Mouse (Mus musculus) intestine, embryonic 14.5 days (tissue): ENCODE measurements at regions not wholly inside any gene's neighbourhood (a gene's known extent, or its start where the extent isn't known, plus 50 kb on each side); places are given as distances from the start of the nearest gene placed in this dataset.

Source experiments
- ATAC-seq: fragments of 200-750 bp; cut with Nextera tagmentation; replicated peaks from 2 replicates; pipeline ENCODE4 v1.8.0; 2017; ENCODE audit warnings: low read depth, moderate number of reproducible peaks, moderate TSS enrichment, moderate library complexity; ENCODE audit not compliant: low FRiP score, low TSS enrichment
- DNase-seq: peaks from one replicate; pipeline ENCODE4 v3.0.0-alpha.2; 2018; ENCODE audit warnings: low spot score
- H3K27ac ChIP-seq: fragments of 300-500 bp; sonication (generic); 2 replicates; pipeline ENCODE4 v1.5.1; 2014; ENCODE audit warnings: low read depth, mild to moderate bottlenecking, control low read depth
- H3K27me3 ChIP-seq: fragments of 300-500 bp; sonication (generic); replicated peaks from 2 replicates; pipeline ENCODE4 v1.6.1; 2014; ENCODE audit warnings: low read length, control low read depth; ENCODE audit not compliant: control insufficient read depth, insufficient read depth
- H3K36me3 ChIP-seq: fragments of 300-500 bp; sonication (generic); 2 replicates; pipeline ENCODE4 v1.6.1; 2014; ENCODE audit warnings: low read length, control low read depth; ENCODE audit not compliant: control insufficient read depth, insufficient read depth
- H3K4me1 ChIP-seq: fragments of 300-500 bp; sonication (generic); replicated peaks from 2 replicates; pipeline ENCODE4 v1.6.1; 2014; ENCODE audit warnings: low read length, control low read depth, mixed read lengths; ENCODE audit not compliant: control insufficient read depth, insufficient read depth
- H3K4me2 ChIP-seq: fragments of 300-500 bp; sonication (generic); 2 replicates; pipeline ENCODE4 v1.6.1; 2014; ENCODE audit warnings: low read length
- H3K4me3 ChIP-seq: fragments of 300-500 bp; sonication (generic); 2 replicates; pipeline ENCODE4 v1.5.1; 2014; ENCODE audit warnings: low read depth, low read length, control low read depth, mixed read lengths
- H3K9ac ChIP-seq: fragments of 300-500 bp; sonication (generic); 2 replicates; pipeline ENCODE4 v1.6.1; 2014; ENCODE audit warnings: mild to moderate bottlenecking, low read length
- H3K9me3 ChIP-seq: fragments of 300-500 bp; sonication (generic); 2 replicates; pipeline ENCODE4 v1.6.1; 2016; ENCODE audit warnings: low read length, control low read depth; ENCODE audit not compliant: control insufficient read depth
- WGBS: fragments of 180-500 bp; shearing (Covaris S2); extraction: QIAGEN DNeasy Blood & Tissue Kit; methylation state at CpG from one replicate; pipeline ENCODE4 v1.1.7; 2014; 5-methylcytosine and 5-hydroxymethylcytosine counted together

DNA sequence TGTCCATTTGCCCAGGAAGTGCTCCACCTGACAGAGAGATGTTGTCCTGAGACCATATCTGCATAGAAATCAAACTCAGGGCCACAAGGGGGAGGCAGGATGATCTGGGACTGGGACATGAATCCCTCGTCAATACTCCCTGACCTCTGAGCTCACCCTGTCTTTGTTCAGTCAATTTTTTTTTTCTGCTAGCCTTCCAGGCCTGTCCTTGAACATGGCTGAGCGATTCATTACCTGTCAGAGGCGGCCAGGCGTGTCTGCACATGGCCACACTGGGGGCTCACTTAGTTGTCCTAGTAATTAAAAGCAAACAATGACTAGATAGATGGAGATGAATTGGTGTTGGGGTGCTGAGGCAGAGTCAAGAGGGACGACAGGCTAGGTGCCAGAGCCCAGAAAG lies 162.6 kb downstream of the 9530068E07Rik start:
- DNase-seq (no peak), ATAC-seq (no peak)
- Histone ChIP-seq H3K27ac (no peak overlapping the region), H3K27me3 (no peaks in the 10 kb centered on the region), H3K36me3 (no peaks in the 10 kb centered on the region), H3K9ac (no peak overlapping the region), H3K4me2 (no peak overlapping the region), H3K4me1 (peaks cover 6% of the 10 kb centered on the region; the same call in 1 of the 2 replicates), H3K9me3 (no peaks in the 10 kb centered on the region), H3K4me3 (no peak overlapping the region)
- WGBS, result 55% methylated on average over 5 of the region's 5 CpGs

GRCm38 (mm10) chr11:52561281-52561680 lies 165.1 kb downstream of the 9530068E07Rik start:
- DNase-seq, result peak; percentile 60
- WGBS, result 35% methylated on average over 7 of the region's 7 CpGs
- Histone ChIP-seq H3K4me1 (peaks cover 20% of the 10 kb centered on the region), H3K27ac (no peak overlapping the region), H3K27me3 (no peaks in the 10 kb centered on the region), H3K9me3 (no peaks in the 10 kb centered on the region), H3K4me3 (no peak overlapping the region), H3K4me2 (no peak overlapping the region), H3K36me3 (no peaks in the 10 kb centered on the region), H3K9ac (no peak overlapping the region)
- no peak for ATAC-seq

- no peaks in the 10 kb centered on the region for H3K27me3 ChIP-seq
- H3K36me3 ChIP-seq, result no peaks in the 10 kb centered on the region
- H3K9ac ChIP-seq, result no peak overlapping the region
- H3K9me3 ChIP-seq, result no peaks in the 10 kb centered on the region
- DNase-seq (no peak), ATAC-seq (0 out of 2 replicates have a peak, but pooled peaks have one; percentile 32)
- peak overlapping the region; percentile 49; the same call in 1 of the 2 replicates for H3K27ac ChIP-seq
- H3K4me2 ChIP-seq, result no peak overlapping the region
- peaks cover 22% of the 10 kb centered on the region for H3K4me1 ChIP-seq
- WGBS, result 0% methylated on average over 1 of the region's 1 CpGs
- H3K4me3 ChIP-seq, result no peak overlapping the region
Observed at GRCm38 (mm10) chr11:52565457-52565856, 169.2 kb downstream of the 9530068E07Rik start.

DNA sequence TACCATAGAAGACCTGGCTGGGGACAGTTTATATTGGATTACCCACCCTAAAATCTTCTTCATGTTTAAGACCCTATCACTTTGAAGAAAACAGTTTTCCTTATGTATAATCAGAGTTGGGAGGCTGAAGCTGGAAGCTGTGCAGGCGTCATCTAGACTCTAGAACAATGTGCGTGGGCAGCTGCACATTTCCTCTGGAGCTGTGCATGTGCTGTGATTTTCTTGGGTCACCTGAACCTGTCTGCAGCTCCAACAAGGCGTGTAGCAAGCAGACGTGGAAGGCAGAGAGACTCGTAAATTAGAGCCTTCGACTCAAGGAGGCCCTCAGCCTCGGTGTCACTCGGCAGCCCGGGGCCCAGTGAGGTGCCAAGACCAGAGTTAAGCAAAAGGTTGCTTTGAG lies 169.8 kb downstream of the 9530068E07Rik start:
- Histone ChIP-seq H3K27me3 (no peaks in the 10 kb centered on the region), H3K27ac (no peak overlapping the region), H3K4me2 (no peak overlapping the region), H3K4me3 (no peak overlapping the region), H3K9ac (no peak overlapping the region), H3K9me3 (no peaks in the 10 kb centered on the region), H3K36me3 (no peaks in the 10 kb centered on the region), H3K4me1 (peaks cover 26% of the 10 kb centered on the region)
- ATAC-seq (no peak), DNase-seq (no peak)
- 60% methylated on average over 9 of the region's 9 CpGs for WGBS

GRCm38 (mm10) chr11:52567945-52568687 lies 171.9 kb downstream of the 9530068E07Rik start:
- no peaks in the 10 kb centered on the region for H3K36me3 ChIP-seq
- H3K27ac ChIP-seq, result no peak overlapping the region
- H3K4me2 ChIP-seq, result no peak overlapping the region
- peaks cover 22% of the 10 kb centered on the region for H3K4me1 ChIP-seq
- H3K9me3 ChIP-seq, result no peaks in the 10 kb centered on the region
- no peak overlapping the region for H3K4me3 ChIP-seq
- no peak for DNase-seq
- ATAC-seq, result no peak
- H3K27me3 ChIP-seq, result no peaks in the 10 kb centered on the region
- no peak overlapping the region for H3K9ac ChIP-seq
- WGBS, result 65% methylated on average over 13 of the region's 13 CpGs

DNA sequence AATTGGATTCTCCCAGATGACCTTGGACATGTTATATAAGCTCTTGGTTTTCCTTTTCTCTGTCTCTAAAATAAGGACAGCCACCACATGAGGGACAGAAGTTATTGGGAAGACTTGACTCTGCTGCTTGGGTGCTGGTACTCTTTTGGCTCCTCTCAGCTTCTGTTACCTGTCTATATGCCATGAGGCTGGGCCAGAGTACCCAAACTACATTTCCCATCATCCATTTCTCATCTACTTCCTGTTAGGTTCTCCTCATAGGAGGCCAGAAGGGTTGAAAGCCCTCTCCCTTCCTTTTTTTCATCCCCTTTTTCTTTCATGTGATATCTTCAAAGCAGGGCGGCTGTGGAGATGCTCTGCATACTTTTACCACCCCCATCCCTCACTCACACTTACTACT lies 172.6 kb downstream of the 9530068E07Rik start:
- DNase-seq, result no peak
- Histone ChIP-seq H3K27ac (no peak overlapping the region), H3K4me2 (no peak overlapping the region), H3K9me3 (no peaks in the 10 kb centered on the region), H3K9ac (no peak overlapping the region), H3K27me3 (no peaks in the 10 kb centered on the region), H3K4me1 (peaks cover 22% of the 10 kb centered on the region), H3K4me3 (no peak overlapping the region), H3K36me3 (no peaks in the 10 kb centered on the region)
- no peak for ATAC-seq
- WGBS, result 50% methylated on average over 1 of the region's 1 CpGs

- Histone ChIP-seq H3K4me1 (peaks cover 22% of the 10 kb centered on the region), H3K36me3 (no peaks in the 10 kb centered on the region), H3K27ac (no peak overlapping the region), H3K9me3 (no peaks in the 10 kb centered on the region), H3K9ac (no peak overlapping the region), H3K4me2 (no peak overlapping the region), H3K27me3 (no peaks in the 10 kb centered on the region), H3K4me3 (no peak overlapping the region)
- 85% methylated on average over 10 of the region's 10 CpGs for WGBS
- DNase-seq (no peak), ATAC-seq (no peak)
Observed at GRCm38 (mm10) chr11:52569759-52570158, 173.5 kb downstream of the 9530068E07Rik start.

GRCm38 (mm10) chr11:52578471-52578870 lies 182.2 kb downstream of the 9530068E07Rik start:
- ATAC-seq, result no peak
- H3K4me3 ChIP-seq, result no peak overlapping the region
- H3K4me2 ChIP-seq, result no peak overlapping the region

GRCm38 (mm10) chr11:52579764-52580377 lies 183.6 kb downstream of the 9530068E07Rik start:
- no peaks in the 10 kb centered on the region for H3K27me3 ChIP-seq
- 72% methylated on average over 13 of the region's 13 CpGs for WGBS
- 0 out of 2 replicates have a peak, but pooled peaks have one; percentile 60 for ATAC-seq

More at GRCm38 (mm10) chr11:52578471-52578870, 182.2 kb downstream of the 9530068E07Rik start:
- no peaks in the 10 kb centered on the region for H3K9me3 ChIP-seq
- H3K4me1 ChIP-seq, result no peaks in the 10 kb centered on the region
- 53% methylated on average over 9 of the region's 9 CpGs for WGBS
- H3K9ac ChIP-seq, result no peak overlapping the region
- no peak overlapping the region for H3K27ac ChIP-seq
- no peaks in the 10 kb centered on the region for H3K36me3 ChIP-seq
- DNase-seq, result no peak
- H3K27me3 ChIP-seq, result no peaks in the 10 kb centered on the region

More at GRCm38 (mm10) chr11:52579764-52580377, 183.6 kb downstream of the 9530068E07Rik start:
- Histone ChIP-seq H3K4me2 (no peak overlapping the region), H3K36me3 (no peaks in the 10 kb centered on the region), H3K4me3 (no peak overlapping the region), H3K27ac (no peak overlapping the region), H3K9me3 (no peaks in the 10 kb centered on the region), H3K9ac (no peak overlapping the region), H3K4me1 (no peaks in the 10 kb centered on the region)
- no peak for DNase-seq
